Mouse (Mus musculus): ENCODE measurements around the gene Gm9573. TPM values are rescaled to one million over a fixed set of nuclear protein-coding genes. Genes with fewer than 3 reads are reported as not detected.

The Gm9573 gene
- polyA plus RNA-seq (2015; fragmentation: Nextera tagmentation; extraction: Ambion mirVana), result not detected in 2 replicates

- 84% methylated on average over 7 of the region's 7 CpGs for WGBS
- no peaks in the 10 kb centered on the region for H3K9me3 ChIP-seq (ENCODE audit: control insufficient read depth, low read length)
- no peaks in the 10 kb centered on the region for H3K27me3 ChIP-seq (replicated peaks; ENCODE audit: control insufficient read depth, insufficient read depth, low read length)
- H3K36me3 ChIP-seq (ENCODE audit: control insufficient read depth, insufficient read depth, low read length), result no peaks in the 10 kb centered on the region
- no peak within 1 kb of the TSS for H3K4me2 ChIP-seq (ENCODE audit: low read depth, low read length)
- H3K27ac ChIP-seq (ENCODE audit: low read length), result no peak within 1 kb of the TSS
- ATAC-seq, result no peak
- H3K9ac ChIP-seq (ENCODE audit: low read depth, low read length), result no peak within 1 kb of the TSS
- H3K4me3 ChIP-seq (ENCODE audit: low read length), result no peak within 1 kb of the TSS
- no peaks in the 10 kb centered on the region for H3K4me1 ChIP-seq (ENCODE audit: control insufficient read depth, insufficient read depth, low read length)
These were observed at the start of gene Gm9573 for GRCm38 (mm10) chr17:35626537-35626936. Gene Gm9573, minus strand, starts transcription at chr17:35626637.

- WGBS, result under 1% methylated on average over 23 of the region's 23 CpGs
- peak; percentile 98 for ATAC-seq
- Histone ChIP-seq H3K4me1 (ENCODE audit: control insufficient read depth, insufficient read depth, low read length) (peaks cover 2% of the 10 kb centered on the region; the same call in 1 of the 2 replicates), H3K27me3 (replicated peaks; ENCODE audit: control insufficient read depth, insufficient read depth, low read length) (no peaks in the 10 kb centered on the region), H3K4me3 (ENCODE audit: low read length) (peak within 1 kb of the TSS; percentile 71), H3K27ac (ENCODE audit: low read length) (no peak within 1 kb of the TSS), H3K9ac (ENCODE audit: low read depth, low read length) (peak within 1 kb of the TSS; percentile 88), H3K9me3 (ENCODE audit: control insufficient read depth, low read length) (no peaks in the 10 kb centered on the region), H3K36me3 (ENCODE audit: control insufficient read depth, insufficient read depth, low read length) (no peaks in the 10 kb centered on the region; the same call in 1 of the 2 replicates), H3K4me2 (ENCODE audit: low read depth, low read length) (peak within 1 kb of the TSS; percentile 79)
These were observed 47.1 kb upstream of the Gm9573 start, which contains the start of gene Gtf2h4 for GRCm38 (mm10) chr17:35673416-35674035. Gene Gtf2h4, minus strand, starts transcription at chr17:35673739.

GRCm38 (mm10) chr17:35672527-35672926 is 46.1 kb upstream of the Gm9573 start:
- ATAC-seq, result no peak

GRCm38 (mm10) chr17:35671846-35672245 is 45.4 kb upstream of the Gm9573 start:
- Histone ChIP-seq H3K27me3 (replicated peaks; ENCODE audit: control insufficient read depth, insufficient read depth, low read length) (no peaks in the 10 kb centered on the region), H3K27ac (ENCODE audit: low read length) (no peak overlapping the region), H3K9me3 (ENCODE audit: control insufficient read depth, low read length) (no peaks in the 10 kb centered on the region), H3K36me3 (ENCODE audit: control insufficient read depth, insufficient read depth, low read length) (no peaks in the 10 kb centered on the region; the same call in 1 of the 2 replicates), H3K9ac (ENCODE audit: low read depth, low read length) (no peak overlapping the region), H3K4me2 (ENCODE audit: low read depth, low read length) (no peak overlapping the region), H3K4me1 (ENCODE audit: control insufficient read depth, insufficient read depth, low read length) (peaks cover 7% of the 10 kb centered on the region; the same call in 1 of the 2 replicates), H3K4me3 (ENCODE audit: low read length) (no peak overlapping the region)
- ATAC-seq, result no peak
- WGBS, result 86% methylated on average over 6 of the region's 6 CpGs

More at GRCm38 (mm10) chr17:35672527-35672926, 46.1 kb upstream of the Gm9573 start:
- Histone ChIP-seq H3K27me3 (replicated peaks; ENCODE audit: control insufficient read depth, insufficient read depth, low read length) (no peaks in the 10 kb centered on the region), H3K9ac (ENCODE audit: low read depth, low read length) (0 out of 2 replicates have a peak overlapping the region, but pooled peaks have one; percentile 88), H3K27ac (ENCODE audit: low read length) (no peak overlapping the region), H3K4me2 (ENCODE audit: low read depth, low read length) (no peak overlapping the region), H3K4me3 (ENCODE audit: low read length) (no peak overlapping the region), H3K36me3 (ENCODE audit: control insufficient read depth, insufficient read depth, low read length) (no peaks in the 10 kb centered on the region; the same call in 1 of the 2 replicates), H3K4me1 (ENCODE audit: control insufficient read depth, insufficient read depth, low read length) (peaks cover 6% of the 10 kb centered on the region; the same call in 1 of the 2 replicates), H3K9me3 (ENCODE audit: control insufficient read depth, low read length) (no peaks in the 10 kb centered on the region)
- 90% methylated on average over 6 of the region's 6 CpGs for WGBS

GRCm38 (mm10) chr17:35669731-35670130 is 43.3 kb upstream of the Gm9573 start:
- Histone ChIP-seq H3K27ac (ENCODE audit: low read length) (no peak overlapping the region), H3K27me3 (replicated peaks; ENCODE audit: control insufficient read depth, insufficient read depth, low read length) (no peaks in the 10 kb centered on the region), H3K4me3 (ENCODE audit: low read length) (no peak overlapping the region), H3K36me3 (ENCODE audit: control insufficient read depth, insufficient read depth, low read length) (no peaks in the 10 kb centered on the region; the same call in 1 of the 2 replicates), H3K9ac (ENCODE audit: low read depth, low read length) (no peak overlapping the region), H3K4me2 (ENCODE audit: low read depth, low read length) (no peak overlapping the region), H3K4me1 (ENCODE audit: control insufficient read depth, insufficient read depth, low read length) (peaks cover 19% of the 10 kb centered on the region), H3K9me3 (ENCODE audit: control insufficient read depth, low read length) (no peaks in the 10 kb centered on the region)
- ATAC-seq, result no peak
- 93% methylated on average over 9 of the region's 9 CpGs for WGBS

- Histone ChIP-seq H3K4me1 (ENCODE audit: control insufficient read depth, insufficient read depth, low read length) (peaks cover 16% of the 10 kb centered on the region), H3K27ac (ENCODE audit: low read length) (peak within 1 kb of the TSS; percentile 90), H3K27me3 (replicated peaks; ENCODE audit: control insufficient read depth, insufficient read depth, low read length) (no peaks in the 10 kb centered on the region), H3K9me3 (ENCODE audit: control insufficient read depth, low read length) (no peaks in the 10 kb centered on the region), H3K36me3 (ENCODE audit: control insufficient read depth, insufficient read depth, low read length) (peaks cover 8% of the 10 kb centered on the region), H3K4me3 (ENCODE audit: low read length) (peak within 1 kb of the TSS; percentile 57), H3K4me2 (ENCODE audit: low read depth, low read length) (peak within 1 kb of the TSS; percentile 92), H3K9ac (ENCODE audit: low read depth, low read length) (peak within 1 kb of the TSS; percentile 86)
- under 1% methylated on average over 61 of the region's 61 CpGs for WGBS
- peak; percentile 87 for ATAC-seq
These were observed 41.1 kb upstream of the Gm9573 start, which contains the start of gene Vars2 for GRCm38 (mm10) chr17:35667334-35668065. Gene Vars2, minus strand, starts transcription at chr17:35667592.

GRCm38 (mm10) chr17:35666851-35667256 is 40.4 kb upstream of the Gm9573 start:
- Histone ChIP-seq H3K9me3 (ENCODE audit: control insufficient read depth, low read length) (no peaks in the 10 kb centered on the region), H3K27ac (ENCODE audit: low read length) (peak overlapping the region; percentile 90), H3K4me2 (ENCODE audit: low read depth, low read length) (peak overlapping the region; percentile 92), H3K4me1 (ENCODE audit: control insufficient read depth, insufficient read depth, low read length) (peaks cover 16% of the 10 kb centered on the region), H3K27me3 (replicated peaks; ENCODE audit: control insufficient read depth, insufficient read depth, low read length) (no peaks in the 10 kb centered on the region), H3K4me3 (ENCODE audit: low read length) (peak overlapping the region; percentile 57), H3K9ac (ENCODE audit: low read depth, low read length) (peak overlapping the region; percentile 86), H3K36me3 (ENCODE audit: control insufficient read depth, insufficient read depth, low read length) (peaks cover 8% of the 10 kb centered on the region)
- 3% methylated on average over 13 of the region's 13 CpGs for WGBS
- peak; percentile 56 for ATAC-seq

- H3K27me3 ChIP-seq (replicated peaks; ENCODE audit: control insufficient read depth, insufficient read depth, low read length), result no peaks in the 10 kb centered on the region
- WGBS, result 72% methylated on average over 17 of the region's 17 CpGs
- no peaks in the 10 kb centered on the region for H3K9me3 ChIP-seq (ENCODE audit: control insufficient read depth, low read length)
- H3K36me3 ChIP-seq (ENCODE audit: control insufficient read depth, insufficient read depth, low read length), result peaks cover 8% of the 10 kb centered on the region
- 0 out of 2 replicates have a peak overlapping the region, but pooled peaks have one; percentile 92 for H3K4me2 ChIP-seq (ENCODE audit: low read depth, low read length)
- H3K4me1 ChIP-seq (ENCODE audit: control insufficient read depth, insufficient read depth, low read length), result peaks cover 16% of the 10 kb centered on the region
- ATAC-seq, result peak; percentile 54
- peak overlapping the region; percentile 86 for H3K9ac ChIP-seq (ENCODE audit: low read depth, low read length)
- H3K4me3 ChIP-seq (ENCODE audit: low read length), result no peak overlapping the region
- no peak overlapping the region for H3K27ac ChIP-seq (ENCODE audit: low read length)
These were observed 39.6 kb upstream of the Gm9573 start for GRCm38 (mm10) chr17:35665957-35666515.

- peaks cover 6% of the 10 kb centered on the region; the same call in 1 of the 2 replicates for H3K36me3 ChIP-seq (ENCODE audit: control insufficient read depth, insufficient read depth, low read length)
- WGBS, result 73% methylated on average over 2 of the region's 2 CpGs
- H3K4me3 ChIP-seq (ENCODE audit: low read length), result no peak overlapping the region
- no peaks in the 10 kb centered on the region for H3K9me3 ChIP-seq (ENCODE audit: control insufficient read depth, low read length)
- no peak overlapping the region for H3K4me2 ChIP-seq (ENCODE audit: low read depth, low read length)
- H3K27ac ChIP-seq (ENCODE audit: low read length), result no peak overlapping the region
- H3K4me1 ChIP-seq (ENCODE audit: control insufficient read depth, insufficient read depth, low read length), result peaks cover 13% of the 10 kb centered on the region; the same call in 1 of the 2 replicates
- no peaks in the 10 kb centered on the region for H3K27me3 ChIP-seq (replicated peaks; ENCODE audit: control insufficient read depth, insufficient read depth, low read length)
- no peak overlapping the region for H3K9ac ChIP-seq (ENCODE audit: low read depth, low read length)
- ATAC-seq, result no peak
These were observed 26.6 kb upstream of the Gm9573 start for GRCm38 (mm10) chr17:35653086-35653485.

Measured in intestine, embryonic 16.5 days (tissue).